Mouse (Mus musculus): ENCODE results near the gene Sco2. TPM values are rescaled to one million over a fixed set of nuclear protein-coding genes. Genes with fewer than 3 reads are reported as not detected.

Sco2 gene
- polyA plus RNA-seq, 1 experiment from 2014 or later, result 4.5 TPM

- H3K36me3 ChIP-seq (ENCODE audit: insufficient read depth), result peaks cover 50% of the 10 kb centered on the region
- no peaks in the 10 kb centered on the region for H3K27me3 ChIP-seq (ENCODE audit: insufficient read depth, low read length)
- H3K4me2 ChIP-seq, result peak overlapping the region; percentile 73
- TF ChIP-seq CTCF (IDR thresholded peaks at IDR 0.05; ENCODE audit: low read depth), result no peak
- peaks cover 8% of the 10 kb centered on the region for H3K4me1 ChIP-seq (ENCODE audit: insufficient read depth)
- WGBS, result under 1% methylated on average over 15 of the region's 15 CpGs
- peak overlapping the region; percentile 79 for H3K9ac ChIP-seq
- peak overlapping the region; percentile 89 for H3K27ac ChIP-seq (ENCODE audit: low read depth)
- ATAC-seq (ENCODE audit: insufficient read depth) (peak; percentile 81), DNase-seq (peak; percentile 95)
- H3K4me3 ChIP-seq (ENCODE audit: low read depth, low read length), result peak overlapping the region; percentile 64
- H3K9me3 ChIP-seq (ENCODE audit: low read depth, low read length), result no peaks in the 10 kb centered on the region
Observed at GRCm38 (mm10) chr15:89356372-89356771, 17.3 kb downstream of the Sco2 start.

GRCm38 (mm10) chr15:89355241-89356187 is 18.1 kb downstream of the Sco2 start, which contains the start of the genes Lmf2 and Ncaph2:
Lmf2 (minus strand) TSS chr15:89355659.
Ncaph2 (plus strand) TSS chr15:89355719.
- H3K4me2 ChIP-seq, result peak within 1 kb of the TSS; percentile 94
- under 1% methylated on average over 64 of the region's 64 CpGs for WGBS

GRCm38 (mm10) chr15:89354455-89354854 is 19.2 kb downstream of the Sco2 start:
- Histone ChIP-seq H3K9ac (peak overlapping the region; percentile 79), H3K4me3 (ENCODE audit: low read depth, low read length) (peak overlapping the region; percentile 64), H3K9me3 (ENCODE audit: low read depth, low read length) (no peaks in the 10 kb centered on the region), H3K27me3 (ENCODE audit: insufficient read depth, low read length) (no peaks in the 10 kb centered on the region), H3K4me1 (ENCODE audit: insufficient read depth) (peaks cover 8% of the 10 kb centered on the region), H3K36me3 (ENCODE audit: insufficient read depth) (peaks cover 50% of the 10 kb centered on the region), H3K4me2 (peak overlapping the region; percentile 94), H3K27ac (ENCODE audit: low read depth) (no peak overlapping the region)
- ATAC-seq (ENCODE audit: insufficient read depth) (no peak), DNase-seq (no peak)
- TF ChIP-seq CTCF (IDR thresholded peaks at IDR 0.05; ENCODE audit: low read depth), result no peak
- WGBS, result 72% methylated on average over 7 of the region's 7 CpGs

More at GRCm38 (mm10) chr15:89355241-89356187, 18.1 kb downstream of the Sco2 start, which contains the start of the genes Lmf2 and Ncaph2:
- peaks cover 8% of the 10 kb centered on the region for H3K4me1 ChIP-seq (ENCODE audit: insufficient read depth)
- peak within 1 kb of the TSS; percentile 64 for H3K4me3 ChIP-seq (ENCODE audit: low read depth, low read length)
- peak within 1 kb of the TSS; percentile 79 for H3K9ac ChIP-seq
- H3K27me3 ChIP-seq (ENCODE audit: insufficient read depth, low read length), result no peaks in the 10 kb centered on the region
- no peak for TF ChIP-seq CTCF (IDR thresholded peaks at IDR 0.05; ENCODE audit: low read depth)
- H3K36me3 ChIP-seq (ENCODE audit: insufficient read depth), result peaks cover 50% of the 10 kb centered on the region
- H3K9me3 ChIP-seq (ENCODE audit: low read depth, low read length), result no peaks in the 10 kb centered on the region
- ATAC-seq (ENCODE audit: insufficient read depth) (peak; percentile 86), DNase-seq (peak; percentile 99)
- peak within 1 kb of the TSS; percentile 89 for H3K27ac ChIP-seq (ENCODE audit: low read depth)

GRCm38 (mm10) chr15:89353837-89354236 is 19.8 kb downstream of the Sco2 start:
- TF ChIP-seq CTCF (IDR thresholded peaks at IDR 0.05; ENCODE audit: low read depth), result no peak
- no peaks in the 10 kb centered on the region for H3K27me3 ChIP-seq (ENCODE audit: insufficient read depth, low read length)
- no peak overlapping the region for H3K27ac ChIP-seq (ENCODE audit: low read depth)
- peaks cover 50% of the 10 kb centered on the region for H3K36me3 ChIP-seq (ENCODE audit: insufficient read depth)
- peaks cover 8% of the 10 kb centered on the region for H3K4me1 ChIP-seq (ENCODE audit: insufficient read depth)
- H3K4me2 ChIP-seq, result peak overlapping the region; percentile 94
- H3K4me3 ChIP-seq (ENCODE audit: low read depth, low read length), result no peak overlapping the region
- no peak for DNase-seq
- 90% methylated on average over 16 of the region's 16 CpGs for WGBS
- H3K9me3 ChIP-seq (ENCODE audit: low read depth, low read length), result no peaks in the 10 kb centered on the region
- no peak for ATAC-seq (ENCODE audit: insufficient read depth)
- peak overlapping the region; percentile 79; the same call in 1 of the 2 replicates for H3K9ac ChIP-seq

GRCm38 (mm10) chr15:89352795-89353194 is 20.9 kb downstream of the Sco2 start:
- no peak overlapping the region for H3K4me2 ChIP-seq
- peaks cover 44% of the 10 kb centered on the region for H3K36me3 ChIP-seq (ENCODE audit: insufficient read depth)
- no peaks in the 10 kb centered on the region for H3K27me3 ChIP-seq (ENCODE audit: insufficient read depth, low read length)
- DNase-seq (no peak), ATAC-seq (ENCODE audit: insufficient read depth) (no peak)
- H3K4me3 ChIP-seq (ENCODE audit: low read depth, low read length), result no peak overlapping the region
- no peak overlapping the region for H3K9ac ChIP-seq
- H3K4me1 ChIP-seq (ENCODE audit: insufficient read depth), result peaks cover 8% of the 10 kb centered on the region
- no peaks in the 10 kb centered on the region for H3K9me3 ChIP-seq (ENCODE audit: low read depth, low read length)
- H3K27ac ChIP-seq (ENCODE audit: low read depth), result no peak overlapping the region
- TF ChIP-seq CTCF (IDR thresholded peaks at IDR 0.05; ENCODE audit: low read depth), result no peak
- WGBS, result 93% methylated on average over 12 of the region's 12 CpGs

DNA sequence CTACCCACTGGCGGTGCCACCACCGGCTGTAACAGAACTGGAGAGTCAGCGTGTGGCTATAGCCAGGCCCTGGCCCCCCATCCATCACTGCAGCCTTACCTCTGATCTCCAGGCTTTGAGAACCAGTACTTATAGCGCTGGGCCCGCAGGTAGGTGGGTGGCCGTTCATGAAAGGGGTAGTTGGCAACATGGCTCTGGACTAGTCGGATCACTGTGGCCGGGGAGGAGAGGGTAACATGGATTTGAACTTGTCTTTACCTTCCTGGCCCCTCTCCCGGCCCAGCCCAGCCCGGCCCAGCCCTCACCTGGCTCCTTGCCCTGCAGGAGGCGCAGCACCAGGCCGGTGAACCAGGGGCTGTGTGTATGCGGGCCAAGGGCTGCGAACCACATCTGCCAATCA is 21.6 kb downstream of the Sco2 start:
- no peak for ATAC-seq (ENCODE audit: insufficient read depth)
- H3K4me2 ChIP-seq, result no peak overlapping the region
- DNase-seq, result no peak
- H3K36me3 ChIP-seq (ENCODE audit: insufficient read depth), result peaks cover 42% of the 10 kb centered on the region
- H3K9me3 ChIP-seq (ENCODE audit: low read depth, low read length), result no peaks in the 10 kb centered on the region
- H3K27ac ChIP-seq (ENCODE audit: low read depth), result no peak overlapping the region
- WGBS, result 90% methylated on average over 14 of the region's 14 CpGs
- TF ChIP-seq CTCF (IDR thresholded peaks at IDR 0.05; ENCODE audit: low read depth), result no peak
- no peaks in the 10 kb centered on the region for H3K27me3 ChIP-seq (ENCODE audit: insufficient read depth, low read length)
- H3K9ac ChIP-seq, result no peak overlapping the region
- peaks cover 8% of the 10 kb centered on the region for H3K4me1 ChIP-seq (ENCODE audit: insufficient read depth)
- no peak overlapping the region for H3K4me3 ChIP-seq (ENCODE audit: low read depth, low read length)

DNA sequence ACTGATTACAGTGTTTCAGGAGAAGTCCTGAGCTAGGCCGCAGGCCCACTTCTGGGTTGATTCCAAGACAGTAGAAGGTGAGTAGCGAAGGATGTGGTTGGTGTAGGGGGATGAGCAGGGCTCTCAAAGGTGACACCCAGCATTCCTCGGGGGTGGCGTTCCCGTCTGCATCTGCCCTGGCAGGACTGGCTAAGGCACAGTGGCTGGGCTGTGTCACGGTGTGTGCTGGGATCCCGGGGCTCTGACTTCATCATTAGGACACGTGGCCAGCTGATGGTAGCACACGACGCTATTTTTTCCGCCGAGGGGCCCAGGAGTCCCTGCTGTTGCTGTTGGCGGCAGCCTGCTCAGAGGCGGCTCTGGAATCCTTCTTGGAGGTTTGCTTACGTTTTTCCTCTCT is 22.3 kb downstream of the Sco2 start:
- Histone ChIP-seq H3K9ac (no peak overlapping the region), H3K36me3 (ENCODE audit: insufficient read depth) (peaks cover 42% of the 10 kb centered on the region), H3K27ac (ENCODE audit: low read depth) (no peak overlapping the region), H3K4me1 (ENCODE audit: insufficient read depth) (peaks cover 8% of the 10 kb centered on the region), H3K4me3 (ENCODE audit: low read depth, low read length) (no peak overlapping the region), H3K9me3 (ENCODE audit: low read depth, low read length) (no peaks in the 10 kb centered on the region), H3K4me2 (no peak overlapping the region), H3K27me3 (ENCODE audit: insufficient read depth, low read length) (no peaks in the 10 kb centered on the region)
- TF ChIP-seq CTCF (IDR thresholded peaks at IDR 0.05; ENCODE audit: low read depth), result no peak
- WGBS, result 83% methylated on average over 15 of the region's 15 CpGs
- DNase-seq, result no peak
- ATAC-seq (ENCODE audit: insufficient read depth), result no peak
